Mouse (Mus musculus) embryonic facial prominence, embryonic 15.5 days (tissue): ENCODE data around the gene Cactin. TPM values are rescaled to one million over a fixed set of nuclear protein-coding genes. Genes with fewer than 3 reads are reported as not detected.
A peak's percentile ranks its signal among the peaks of the same experiment; 100 is the strongest.

ENCODE experiments used
- ATAC-seq: fragments of 200-750 bp; cut with Nextera tagmentation; 2 replicates; pipeline ENCODE4 v1.8.0; 2017; ENCODE audit warnings: low read depth, moderate TSS enrichment; ENCODE audit not compliant: insufficient number of reproducible peaks, low FRiP score, low TSS enrichment
- H3K27ac ChIP-seq: fragments of 300-500 bp; sonication (generic); replicated peaks from 2 replicates; pipeline ENCODE4 v1.5.1; 2015; ENCODE audit warnings: mild to moderate bottlenecking, inconsistent platforms
- H3K27me3 ChIP-seq: fragments of 300-500 bp; sonication (generic); 2 replicates; pipeline ENCODE4 v1.6.1; 2015; ENCODE audit warnings: inconsistent platforms
- H3K36me3 ChIP-seq: fragments of 300-500 bp; sonication (generic); 2 replicates; pipeline ENCODE4 v1.6.1; 2015; ENCODE audit warnings: mild to moderate bottlenecking, inconsistent platforms
- H3K4me1 ChIP-seq: fragments of 300-500 bp; sonication (generic); 2 replicates; pipeline ENCODE4 v1.6.1; 2015; ENCODE audit warnings: inconsistent platforms
- H3K4me2 ChIP-seq: fragments of 300-500 bp; sonication (generic); replicated peaks from 2 replicates; pipeline ENCODE4 v1.6.1; 2015; ENCODE audit warnings: mild to moderate bottlenecking, inconsistent platforms
- H3K4me3 ChIP-seq: fragments of 300-500 bp; sonication (generic); replicated peaks from 2 replicates; pipeline ENCODE4 v1.5.1; 2015; ENCODE audit warnings: mild to moderate bottlenecking, inconsistent platforms
- H3K9ac ChIP-seq: fragments of 300-500 bp; sonication (generic); 2 replicates; pipeline ENCODE4 v1.6.1; 2015; ENCODE audit warnings: inconsistent platforms
- H3K9me3 ChIP-seq: fragments of 300-500 bp; sonication (generic); replicated peaks from 2 replicates; pipeline ENCODE4 v1.6.1; 2016; ENCODE audit warnings: inconsistent platforms
- WGBS: fragments of 180-500 bp; shearing (Covaris S2); methylation state at CpG from one replicate; pipeline ENCODE4 v1.1.7; 2015; 5-methylcytosine and 5-hydroxymethylcytosine counted together
- polyA plus RNA-seq: library from polyadenylated mRNA; unstranded; fragments of >200 nt; fragmentation: Nextera tagmentation; extraction: Ambion mirVana; gene quantifications from 2 replicates; pipeline ENCODE4 v1.2.1, GENCODE M21; 2015

Cactin gene
- polyA plus RNA-seq, 1 experiment from 2014 or later: 44.0 TPM

- no peak for ATAC-seq
- no peaks in the 10 kb centered on the region for H3K27me3 ChIP-seq
- WGBS: 90% methylated on average over 21 of the region's 21 CpGs
- no peak overlapping the region for H3K27ac ChIP-seq
- no peak overlapping the region for H3K9ac ChIP-seq
- H3K36me3 ChIP-seq: peaks cover 65% of the 10 kb centered on the region
- no peaks in the 10 kb centered on the region for H3K9me3 ChIP-seq
- no peak overlapping the region for H3K4me2 ChIP-seq
- peaks cover 16% of the 10 kb centered on the region for H3K4me1 ChIP-seq
- H3K4me3 ChIP-seq: no peak overlapping the region
Measured at GRCm38 (mm10) chr10:81306837-81307682, 13.8 kb upstream of the Cactin start.

GRCm38 (mm10) chr10:81309571-81309970 lies 11.3 kb upstream of the Cactin start:
- peaks cover 90% of the 10 kb centered on the region for H3K36me3 ChIP-seq
- no peak overlapping the region for H3K9ac ChIP-seq
- no peaks in the 10 kb centered on the region for H3K4me1 ChIP-seq
- no peak overlapping the region for H3K27ac ChIP-seq
- WGBS: 88% methylated on average over 5 of the region's 5 CpGs
- H3K4me3 ChIP-seq: no peak overlapping the region
- H3K4me2 ChIP-seq: no peak overlapping the region
- H3K9me3 ChIP-seq: no peaks in the 10 kb centered on the region
- ATAC-seq: no peak
- no peaks in the 10 kb centered on the region for H3K27me3 ChIP-seq

DNA sequence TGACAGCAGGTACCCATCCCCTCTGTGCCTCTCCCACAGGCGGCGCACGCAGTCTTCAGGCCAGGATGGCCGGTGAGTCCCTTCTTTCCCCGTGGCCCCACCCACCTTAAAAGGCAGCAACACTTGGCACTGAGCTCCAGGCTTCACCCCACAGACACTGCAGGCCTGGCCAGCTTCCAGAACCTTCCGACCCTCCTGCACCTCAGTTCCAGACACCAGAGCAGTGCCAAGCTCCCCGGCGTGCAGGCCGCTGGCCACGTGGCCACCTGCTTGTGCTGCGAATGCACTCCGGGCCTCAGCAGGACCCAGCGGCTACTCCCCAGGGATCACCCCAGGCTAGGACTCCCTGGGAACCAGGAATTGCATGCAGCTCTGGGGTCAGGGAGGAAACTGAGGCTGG lies 7.3 kb upstream of the Cactin start:
- no peak overlapping the region for H3K27ac ChIP-seq
- H3K9ac ChIP-seq: no peak overlapping the region
- H3K27me3 ChIP-seq: no peaks in the 10 kb centered on the region
- H3K9me3 ChIP-seq: no peaks in the 10 kb centered on the region
- H3K4me3 ChIP-seq: no peak overlapping the region
- no peak for ATAC-seq
- WGBS: 92% methylated on average over 13 of the region's 13 CpGs
- H3K4me1 ChIP-seq: peaks cover 25% of the 10 kb centered on the region
- peaks cover 85% of the 10 kb centered on the region for H3K36me3 ChIP-seq
- no peak overlapping the region for H3K4me2 ChIP-seq

DNA sequence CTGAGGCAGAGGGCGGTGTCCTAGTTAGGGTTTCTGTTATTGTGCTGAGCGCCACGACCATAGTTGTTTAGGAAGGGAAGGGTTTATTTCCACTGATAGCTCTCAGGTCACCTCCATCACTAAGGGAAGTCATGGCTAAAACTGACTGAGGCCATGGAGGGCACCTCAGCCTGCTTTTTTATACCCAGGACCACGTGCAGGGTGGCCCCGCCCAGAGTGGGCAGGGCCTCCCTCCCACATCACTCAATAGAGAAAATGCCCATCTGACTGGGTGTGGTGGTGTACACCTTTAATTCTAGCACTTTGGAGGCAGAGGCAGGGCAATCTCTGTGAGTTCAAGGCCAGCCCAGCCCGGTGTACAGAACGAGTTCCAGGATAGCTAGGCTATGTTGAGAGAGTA lies 6.7 kb upstream of the Cactin start:
- H3K27ac ChIP-seq: no peak overlapping the region
- H3K9me3 ChIP-seq: no peaks in the 10 kb centered on the region
- peaks cover 31% of the 10 kb centered on the region for H3K4me1 ChIP-seq
- no peak overlapping the region for H3K9ac ChIP-seq
- H3K27me3 ChIP-seq: no peaks in the 10 kb centered on the region
- no peak for ATAC-seq
- H3K4me2 ChIP-seq: no peak overlapping the region
- H3K36me3 ChIP-seq: peaks cover 81% of the 10 kb centered on the region
- no peak overlapping the region for H3K4me3 ChIP-seq
- 77% methylated on average over 7 of the region's 7 CpGs for WGBS

GRCm38 (mm10) chr10:81315587-81315986 lies 5.3 kb upstream of the Cactin start:
- Histone ChIP-seq H3K36me3 (peaks cover 68% of the 10 kb centered on the region), H3K4me1 (peaks cover 39% of the 10 kb centered on the region), H3K4me2 (no peak overlapping the region), H3K9ac (no peak overlapping the region), H3K9me3 (no peaks in the 10 kb centered on the region), H3K27ac (no peak overlapping the region), H3K4me3 (no peak overlapping the region), H3K27me3 (no peaks in the 10 kb centered on the region)
- no peak for ATAC-seq
- 92% methylated on average over 16 of the region's 16 CpGs for WGBS

DNA sequence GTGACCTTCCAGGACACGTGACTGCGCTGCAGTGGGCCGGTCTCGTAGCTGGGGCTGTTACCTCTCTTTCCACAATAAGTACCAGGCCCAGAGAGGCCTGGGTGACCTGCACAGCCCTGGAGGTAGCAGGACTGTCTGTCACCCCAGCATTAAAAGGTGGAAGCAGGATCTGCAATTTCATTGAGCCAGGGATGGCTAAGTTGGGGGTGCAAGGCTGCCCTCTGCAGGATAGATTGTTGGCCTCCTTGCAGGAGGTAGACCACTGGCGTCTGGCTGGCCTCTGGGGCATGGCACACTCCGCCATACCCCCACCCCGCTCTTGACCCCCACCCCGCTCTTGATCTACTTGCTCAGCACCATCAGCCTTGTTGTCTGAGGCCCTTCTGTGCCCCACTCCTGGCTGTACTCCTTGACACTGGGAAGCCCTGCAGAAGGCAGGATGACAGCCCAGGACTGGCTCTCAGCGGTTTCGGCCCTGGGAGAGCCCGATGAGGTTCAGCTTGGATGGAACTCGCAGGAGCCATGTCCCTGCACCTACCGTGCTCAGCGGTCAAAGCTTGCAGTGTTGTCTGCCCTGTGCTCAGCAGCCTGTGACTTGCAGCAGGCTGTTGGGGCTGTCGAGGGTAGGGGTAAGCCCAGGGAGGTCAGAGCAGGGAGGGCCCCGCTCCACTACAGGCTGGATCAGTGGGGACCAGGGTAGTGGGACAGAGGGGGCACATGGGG lies 4.4 kb upstream of the Cactin start:
- Histone ChIP-seq H3K4me3 (peak overlapping the region; percentile 36), H3K36me3 (peaks cover 58% of the 10 kb centered on the region), H3K9ac (peak overlapping the region; percentile 35), H3K4me1 (peaks cover 40% of the 10 kb centered on the region), H3K9me3 (no peaks in the 10 kb centered on the region), H3K27me3 (no peaks in the 10 kb centered on the region), H3K4me2 (peak overlapping the region; percentile 57), H3K27ac (peak overlapping the region; percentile 58)
- WGBS: 45% methylated on average over 16 of the region's 16 CpGs
- no peak for ATAC-seq

- H3K9ac ChIP-seq: peak overlapping the region; percentile 35
- peaks cover 48% of the 10 kb centered on the region for H3K4me1 ChIP-seq
- no peak for ATAC-seq
- WGBS: 17% methylated on average over 18 of the region's 20 CpGs
- H3K27ac ChIP-seq: peak overlapping the region; percentile 58
- no peaks in the 10 kb centered on the region for H3K9me3 ChIP-seq
- peaks cover 51% of the 10 kb centered on the region for H3K36me3 ChIP-seq
- no peaks in the 10 kb centered on the region for H3K27me3 ChIP-seq
- H3K4me3 ChIP-seq: peak overlapping the region; percentile 36
- peak overlapping the region; percentile 57 for H3K4me2 ChIP-seq
Measured at GRCm38 (mm10) chr10:81317273-81317672, 3.6 kb upstream of the Cactin start.

- H3K9ac ChIP-seq: peak overlapping the region; percentile 39; the same call in 1 of the 2 replicates
- peak overlapping the region; percentile 78 for H3K4me2 ChIP-seq
- H3K9me3 ChIP-seq: no peaks in the 10 kb centered on the region
- peak overlapping the region; percentile 95 for H3K27ac ChIP-seq
- peaks cover 51% of the 10 kb centered on the region for H3K36me3 ChIP-seq
- ATAC-seq: no peak
- no peaks in the 10 kb centered on the region for H3K27me3 ChIP-seq
- peak overlapping the region; percentile 93; the same call in 1 of the 2 replicates for H3K4me3 ChIP-seq
- H3K4me1 ChIP-seq: peaks cover 54% of the 10 kb centered on the region
- WGBS: 88% methylated on average over 13 of the region's 13 CpGs
Measured at GRCm38 (mm10) chr10:81318589-81319329, 2.1 kb upstream of the Cactin start.

- Histone ChIP-seq H3K36me3 (peaks cover 51% of the 10 kb centered on the region), H3K9ac (peak overlapping the region; percentile 39), H3K4me1 (peaks cover 54% of the 10 kb centered on the region), H3K4me3 (peak overlapping the region; percentile 93), H3K27ac (peak overlapping the region; percentile 95), H3K9me3 (no peaks in the 10 kb centered on the region), H3K4me2 (peak overlapping the region; percentile 78), H3K27me3 (no peaks in the 10 kb centered on the region)
- ATAC-seq: no peak
- WGBS: 29% methylated on average over 8 of the region's 8 CpGs
Measured at GRCm38 (mm10) chr10:81319330-81319699, 1.6 kb upstream of the Cactin start.

GRCm38 (mm10) chr10:81319741-81320549 lies 958 bp upstream of the Cactin start:
- under 1% methylated on average over 38 of the region's 38 CpGs for WGBS
- Histone ChIP-seq H3K4me3 (peak overlapping the region; percentile 93), H3K27ac (peak overlapping the region; percentile 95), H3K9ac (peak overlapping the region; percentile 39), H3K4me1 (peaks cover 54% of the 10 kb centered on the region), H3K27me3 (no peaks in the 10 kb centered on the region), H3K36me3 (peaks cover 51% of the 10 kb centered on the region), H3K4me2 (peak overlapping the region; percentile 78), H3K9me3 (no peaks in the 10 kb centered on the region)
- no peak; the same call in 1 of the 2 replicates for ATAC-seq
